Mouse (Mus musculus) heart, embryonic 11.5 days (tissue): ENCODE measurements at regions not wholly inside any gene's neighbourhood (a gene's known extent, or its start where the extent isn't known, plus 50 kb on each side); places are given as distances from the start of the nearest gene placed in this dataset.

Experiments
- ATAC-seq: fragments of 200-750 bp; cut with Nextera tagmentation; replicated peaks from 2 replicates; pipeline ENCODE4 v1.8.0; 2017; ENCODE audit warnings: moderate library complexity; ENCODE audit not compliant: insufficient number of reproducible peaks, low FRiP score, low TSS enrichment
- H3K27ac ChIP-seq: fragments of 300-500 bp; sonication (generic); 2 replicates; pipeline ENCODE4 v1.5.1; 2014; ENCODE audit warnings: mild to moderate bottlenecking, low read depth, low read length
- H3K27me3 ChIP-seq: fragments of 300-500 bp; sonication (generic); 2 replicates; pipeline ENCODE4 v1.6.1; 2014; ENCODE audit warnings: mild to moderate bottlenecking, low read length, mixed read lengths; ENCODE audit not compliant: control insufficient read depth, insufficient read depth
- H3K36me3 ChIP-seq: fragments of 300-500 bp; sonication (generic); 2 replicates; pipeline ENCODE4 v1.6.1; 2014; ENCODE audit warnings: mild to moderate bottlenecking, low read length, moderate library complexity, mixed read lengths; ENCODE audit not compliant: control insufficient read depth, insufficient read depth
- H3K4me1 ChIP-seq: fragments of 300-500 bp; sonication (generic); 2 replicates; pipeline ENCODE4 v1.6.1; 2014; ENCODE audit warnings: low read length; ENCODE audit not compliant: control insufficient read depth, insufficient read depth
- H3K4me2 ChIP-seq: fragments of 300-500 bp; sonication (generic); 2 replicates; pipeline ENCODE4 v1.6.1; 2014; ENCODE audit warnings: mild to moderate bottlenecking, moderate library complexity
- H3K4me3 ChIP-seq: fragments of 300-500 bp; sonication (generic); 2 replicates; pipeline ENCODE4 v1.5.1; 2014; ENCODE audit warnings: low read depth, low read length
- H3K9ac ChIP-seq: fragments of 300-500 bp; sonication (generic); 2 replicates; pipeline ENCODE4 v1.6.1; 2014; ENCODE audit warnings: mild to moderate bottlenecking, low read depth, low read length, moderate library complexity
- H3K9me3 ChIP-seq: fragments of 300-500 bp; sonication (generic); replicated peaks from 2 replicates; pipeline ENCODE4 v1.6.1; 2016; ENCODE audit warnings: low read length; ENCODE audit not compliant: control insufficient read depth
- WGBS: fragments of 180-500 bp; shearing (Covaris S2); extraction: QIAGEN DNeasy Blood & Tissue Kit; methylation state at CpG from one replicate; pipeline ENCODE4 v1.1.7; 2014; ENCODE audit not compliant: insufficient replicate concordance; 5-methylcytosine and 5-hydroxymethylcytosine counted together

DNA sequence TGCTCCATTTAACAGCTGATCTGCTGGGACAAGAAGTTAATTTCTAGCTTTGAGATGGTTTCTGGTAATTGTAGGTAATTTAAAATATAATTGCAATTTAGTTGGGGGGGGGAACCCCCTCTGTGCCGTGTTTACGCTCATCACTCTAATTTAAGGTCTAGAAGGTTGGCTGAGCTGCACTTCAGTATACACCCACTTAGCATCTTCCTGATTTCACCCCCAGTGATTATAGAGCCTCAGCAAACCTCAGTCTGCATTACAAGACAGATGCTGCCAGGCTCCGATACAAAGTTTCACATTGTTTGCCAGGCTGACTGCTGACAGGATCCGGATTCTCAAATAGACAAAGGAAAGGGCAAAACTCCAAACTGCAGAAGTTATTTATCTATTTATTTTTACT is 71.5 kb upstream of the Bmp4 start:
- WGBS, result 89% methylated on average over 4 of the region's 4 CpGs
- Histone ChIP-seq H3K4me2 (no peak overlapping the region), H3K4me1 (no peaks in the 10 kb centered on the region), H3K4me3 (no peak overlapping the region), H3K9ac (no peak overlapping the region), H3K36me3 (no peaks in the 10 kb centered on the region), H3K27me3 (no peaks in the 10 kb centered on the region), H3K9me3 (no peaks in the 10 kb centered on the region), H3K27ac (no peak overlapping the region)
- no peak for ATAC-seq

DNA sequence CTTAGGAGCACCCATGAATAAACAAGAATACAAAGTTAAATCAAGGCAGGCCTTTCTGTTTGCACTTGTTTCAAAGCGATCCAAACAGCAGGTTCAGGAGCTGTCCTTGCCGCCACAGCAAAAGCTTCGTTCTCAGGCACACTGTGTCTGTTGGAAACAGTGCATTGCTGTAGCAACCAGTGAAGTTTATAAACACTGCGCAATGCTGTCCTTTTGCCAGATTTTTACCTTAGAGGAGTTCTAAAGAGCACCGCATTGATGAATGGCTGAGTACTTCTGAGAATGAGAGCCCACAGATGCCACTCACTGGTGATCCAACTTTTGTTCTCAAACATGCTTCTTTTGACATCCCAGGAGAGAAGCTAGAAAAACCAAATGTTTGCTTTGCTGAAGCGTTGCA is 64.0 kb upstream of the Bmp4 start:
- H3K36me3 ChIP-seq, result no peaks in the 10 kb centered on the region
- WGBS, result 63% methylated on average over 6 of the region's 6 CpGs
- H3K4me1 ChIP-seq, result no peaks in the 10 kb centered on the region
- H3K4me2 ChIP-seq, result no peak overlapping the region
- no peaks in the 10 kb centered on the region; the same call in 1 of the 2 replicates for H3K9me3 ChIP-seq
- H3K27me3 ChIP-seq, result no peaks in the 10 kb centered on the region
- no peak overlapping the region for H3K27ac ChIP-seq
- ATAC-seq, result no peak
- no peak overlapping the region for H3K4me3 ChIP-seq
- no peak overlapping the region for H3K9ac ChIP-seq

DNA sequence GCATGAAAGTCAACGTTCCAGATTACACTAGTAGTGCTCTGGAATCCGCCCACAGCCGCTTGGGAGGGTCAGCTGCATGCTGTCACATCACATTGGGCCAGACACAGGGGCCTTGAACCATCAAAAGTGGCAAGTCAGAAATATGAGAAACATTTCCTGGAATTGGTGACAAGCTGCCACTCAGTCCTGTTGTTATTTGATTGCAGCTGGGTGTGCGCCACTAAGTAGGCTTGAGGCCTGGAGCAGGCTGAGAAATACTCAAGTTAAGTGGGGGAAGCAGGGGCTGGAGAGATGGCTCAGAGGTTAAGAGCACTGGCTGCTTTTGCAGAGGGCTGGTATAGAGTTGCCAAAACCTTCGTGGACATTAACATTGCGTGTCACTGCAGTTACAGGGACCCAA is 51.2 kb upstream of the Bmp4 start:
- Histone ChIP-seq H3K9ac (no peak overlapping the region), H3K4me1 (peaks cover 9% of the 10 kb centered on the region), H3K9me3 (no peaks in the 10 kb centered on the region), H3K4me3 (no peak overlapping the region), H3K4me2 (no peak overlapping the region), H3K27me3 (no peaks in the 10 kb centered on the region), H3K27ac (no peak overlapping the region), H3K36me3 (no peaks in the 10 kb centered on the region)
- 78% methylated on average over 6 of the region's 6 CpGs for WGBS
- no peak for ATAC-seq
